Mouse (Mus musculus): ENCODE data around the gene Upf3a. TPM values are rescaled to one million over a fixed set of nuclear protein-coding genes. Genes with fewer than 3 reads are reported as not detected.
"Not testable (repeated sequence)": the region's sequence is repeated elsewhere in the genome, so short reads cannot be mapped to it uniquely, and the experiment has no call there.

Upf3a gene
- polyA plus RNA-seq, 1 experiment from 2014 or later: 43.1 TPM

GRCm38 (mm10) chr8:13785764-13786299 is 417 bp downstream of the Upf3a start:
- WGBS: under 1% methylated on average over 45 of the region's 47 CpGs
- Histone ChIP-seq H3K4me1 (peaks cover 16% of the 10 kb centered on the region), H3K9ac (replicated peaks) (peak overlapping the region; percentile 83), H3K27ac (replicated peaks) (peak overlapping the region; percentile 98), H3K36me3 (peaks cover 24% of the 10 kb centered on the region), H3K4me3 (peak overlapping the region; percentile 67), H3K27me3 (no peaks in the 10 kb centered on the region), H3K9me3 (no peaks in the 10 kb centered on the region), H3K4me2 (replicated peaks) (peak overlapping the region; percentile 70)
- peak; percentile 95 for ATAC-seq (ENCODE audit: low FRiP score, low read depth)

GRCm38 (mm10) chr8:13789606-13790005 is 4.2 kb downstream of the Upf3a start:
- no peak overlapping the region for H3K4me2 ChIP-seq (replicated peaks)
- no peak for ATAC-seq (ENCODE audit: low FRiP score, low read depth)
- 96% methylated on average over 8 of the region's 8 CpGs for WGBS

GRCm38 (mm10) chr8:13793097-13793745 is 7.8 kb downstream of the Upf3a start:
- Histone ChIP-seq H3K4me2 (replicated peaks) (no peak overlapping the region), H3K4me3 (no peak overlapping the region), H3K36me3 (peaks cover 62% of the 10 kb centered on the region), H3K4me1 (no peaks in the 10 kb centered on the region), H3K27me3 (no peaks in the 10 kb centered on the region), H3K9me3 (no peaks in the 10 kb centered on the region), H3K27ac (replicated peaks) (no peak overlapping the region), H3K9ac (replicated peaks) (no peak overlapping the region)
- WGBS: 96% methylated on average over 8 of the region's 8 CpGs
- ATAC-seq (ENCODE audit: low FRiP score, low read depth): no peak

More at GRCm38 (mm10) chr8:13789606-13790005, 4.2 kb downstream of the Upf3a start:
- Histone ChIP-seq H3K4me3 (no peak overlapping the region), H3K9ac (replicated peaks) (no peak overlapping the region), H3K27ac (replicated peaks) (no peak overlapping the region), H3K27me3 (no peaks in the 10 kb centered on the region), H3K36me3 (peaks cover 33% of the 10 kb centered on the region), H3K4me1 (peaks cover 12% of the 10 kb centered on the region), H3K9me3 (no peaks in the 10 kb centered on the region)

- no peaks in the 10 kb centered on the region for H3K9me3 ChIP-seq
- H3K4me1 ChIP-seq: no peaks in the 10 kb centered on the region
- H3K27me3 ChIP-seq: no peaks in the 10 kb centered on the region
- no peak overlapping the region for H3K9ac ChIP-seq (replicated peaks)
- peaks cover 62% of the 10 kb centered on the region for H3K36me3 ChIP-seq
- 96% methylated on average over 11 of the region's 11 CpGs for WGBS
- ATAC-seq (ENCODE audit: low FRiP score, low read depth): no peak
- H3K4me3 ChIP-seq: no peak overlapping the region
- no peak overlapping the region for H3K27ac ChIP-seq (replicated peaks)
- no peak overlapping the region for H3K4me2 ChIP-seq (replicated peaks)
These were observed 8.3 kb downstream of the Upf3a start for GRCm38 (mm10) chr8:13793746-13794101.

GRCm38 (mm10) chr8:13797676-13798075 is 12.3 kb downstream of the Upf3a start:
- Histone ChIP-seq H3K36me3 (peaks cover 59% of the 10 kb centered on the region), H3K9me3 (no peaks in the 10 kb centered on the region), H3K4me2 (replicated peaks) (no peak overlapping the region), H3K27me3 (peaks cover 3% of the 10 kb centered on the region; the same call in 1 of the 2 replicates), H3K4me3 (no peak overlapping the region), H3K27ac (replicated peaks) (no peak overlapping the region), H3K4me1 (peaks cover 3% of the 10 kb centered on the region; the same call in 1 of the 2 replicates), H3K9ac (replicated peaks) (no peak overlapping the region)
- WGBS: 96% methylated on average over 5 of the region's 5 CpGs
- no peak for ATAC-seq (ENCODE audit: low FRiP score, low read depth)

GRCm38 (mm10) chr8:13799566-13799965 is 14.2 kb downstream of the Upf3a start:
- Histone ChIP-seq H3K9ac (replicated peaks) (no peak overlapping the region), H3K9me3 (no peaks in the 10 kb centered on the region), H3K27me3 (peaks cover 9% of the 10 kb centered on the region; the same call in 1 of the 2 replicates), H3K4me1 (peaks cover 3% of the 10 kb centered on the region; the same call in 1 of the 2 replicates), H3K36me3 (peaks cover 41% of the 10 kb centered on the region), H3K4me2 (replicated peaks) (no peak overlapping the region), H3K4me3 (no peak overlapping the region), H3K27ac (replicated peaks) (no peak overlapping the region)
- WGBS: 93% methylated on average over 5 of the region's 5 CpGs
- no peak for ATAC-seq (ENCODE audit: low FRiP score, low read depth)

- Histone ChIP-seq H3K27me3 (no peaks in the 10 kb centered on the region), H3K27ac (replicated peaks) (no peak overlapping the region), H3K36me3 (no peaks in the 10 kb centered on the region), H3K4me1 (no peaks in the 10 kb centered on the region), H3K4me2 (replicated peaks) (no peak overlapping the region), H3K9me3 (no peaks in the 10 kb centered on the region), H3K9ac (replicated peaks) (no peak overlapping the region), H3K4me3 (no peak overlapping the region)
- 80% methylated on average over 7 of the region's 7 CpGs for WGBS
- no peak for ATAC-seq (ENCODE audit: low FRiP score, low read depth)
These were observed 43.3 kb downstream of the Upf3a start for GRCm38 (mm10) chr8:13828598-13829172.

- 89% methylated on average over 5 of the region's 5 CpGs for WGBS
- not testable (repeated sequence) for H3K4me3 ChIP-seq; ATAC-seq (ENCODE audit: low FRiP score, low read depth); H3K9me3 ChIP-seq; H3K4me2 ChIP-seq (replicated peaks); H3K9ac ChIP-seq (replicated peaks); H3K27me3 ChIP-seq; H3K4me1 ChIP-seq; H3K27ac ChIP-seq (replicated peaks); H3K36me3 ChIP-seq
These were observed 52.9 kb downstream of the Upf3a start, which contains the start of gene AF366264 for GRCm38 (mm10) chr8:13838289-13838688. Gene AF366264, minus strand, starts transcription at chr8:13838389.

GRCm38 (mm10) chr8:13843286-13843685 is 57.9 kb downstream of the Upf3a start:
- not testable (repeated sequence) for ATAC-seq (ENCODE audit: low FRiP score, low read depth); H3K27me3 ChIP-seq; H3K4me2 ChIP-seq (replicated peaks); H3K9me3 ChIP-seq; H3K36me3 ChIP-seq; H3K4me1 ChIP-seq; H3K9ac ChIP-seq (replicated peaks); H3K4me3 ChIP-seq; H3K27ac ChIP-seq (replicated peaks)
- 87% methylated on average over 1 of the region's 1 CpGs for WGBS

Other genes starting within 250 kb of the Upf3a start
- not detected in 2 replicates for gene 1700029H14Rik, start 223.2 kb upstream of the Upf3a start, polyA plus RNA-seq (2016; fragmentation: Nextera tagmentation; extraction: Ambion mirVana)
- 22.7 and 23.7 TPM in 2 replicates for gene Rasa3, start 108.0 kb upstream of the Upf3a start, polyA plus RNA-seq (2016; fragmentation: Nextera tagmentation; extraction: Ambion mirVana)
- 0.84 and 1.0 TPM in 2 replicates for gene Cfap97d2, start 79.7 kb upstream of the Upf3a start, polyA plus RNA-seq (2016; fragmentation: Nextera tagmentation; extraction: Ambion mirVana)
- 212 and 224 TPM in 2 replicates for gene Cdc16, start 27.9 kb upstream of the Upf3a start, polyA plus RNA-seq (2016; fragmentation: Nextera tagmentation; extraction: Ambion mirVana)
- not detected in 2 replicates for gene AF366264, start 52.8 kb downstream of the Upf3a start, polyA plus RNA-seq (2016; fragmentation: Nextera tagmentation; extraction: Ambion mirVana)
- gene Champ1, start 84.0 kb downstream of the Upf3a start, polyA plus RNA-seq (2016; fragmentation: Nextera tagmentation; extraction: Ambion mirVana): 53.2 and 53.9 TPM in 2 replicates
- 69.8 and 72.5 TPM in 2 replicates for gene Coprs, start 104.7 kb downstream of the Upf3a start, polyA plus RNA-seq (2016; fragmentation: Nextera tagmentation; extraction: Ambion mirVana)